Mouse (Mus musculus) frontal cortex, adult 2 months (tissue): Measurements from ENCODE around the gene Cox7a2l. TPM values are rescaled to one million over a fixed set of nuclear protein-coding genes. Genes with fewer than 3 reads are reported as not detected.
A peak's percentile ranks its signal among the peaks of the same experiment; 100 is the strongest.

Experiments used
- DNase-seq, 2 experiments: peaks; one replicate each; pipeline ENCODE4 v3.0.0; 2022; ENCODE audit warnings: low spot score in 1 of 2; ENCODE audit errors: extremely low spot score in 1 of 2
- polyA plus RNA-seq: library from polyadenylated mRNA; depleted of rRNA; stranded (reverse); fragments of >200 nt; gene quantifications from 2 replicates; pipeline ENCODE4 v1.2.3, GENCODE M21; 2012; rRNA removed

Gene Cox7a2l
- polyA plus RNA-seq = 258 and 285 TPM in 2 replicates

- DNase-seq = peak; percentile 79 to 82
Measured at GRCm38 (mm10) chr17:83517280-83518015, at the start of gene Cox7a2l. Gene Cox7a2l (minus strand): TSS chr17:83517330.

- DNase-seq = no peak
Measured at GRCm38 (mm10) chr17:83565506-83565905, 48.4 kb upstream of the Cox7a2l start.

- no peak for DNase-seq
Measured at GRCm38 (mm10) chr17:83564119-83564820, 47.1 kb upstream of the Cox7a2l start.

GRCm38 (mm10) chr17:83563703-83564111 lies 46.6 kb upstream of the Cox7a2l start:
- DNase-seq = peak in 1 of 2 experiments; percentile 65

- DNase-seq = no peak
Measured at GRCm38 (mm10) chr17:83562153-83563010, 45.3 kb upstream of the Cox7a2l start.

- no peak for DNase-seq
Measured at GRCm38 (mm10) chr17:83559081-83559480, 42.0 kb upstream of the Cox7a2l start.

GRCm38 (mm10) chr17:83555836-83556235 lies 38.7 kb upstream of the Cox7a2l start:
- DNase-seq = no peak

- DNase-seq = no peak
Measured at GRCm38 (mm10) chr17:83554997-83555396, 37.9 kb upstream of the Cox7a2l start.

- DNase-seq = peak in 1 of 2 experiments; percentile 34
Measured at GRCm38 (mm10) chr17:83548501-83549233, 31.5 kb upstream of the Cox7a2l start.

GRCm38 (mm10) chr17:83547145-83547544 lies 30.0 kb upstream of the Cox7a2l start:
- no peak for DNase-seq

GRCm38 (mm10) chr17:83545756-83546742 lies 28.9 kb upstream of the Cox7a2l start:
- DNase-seq = peak in 1 of 2 experiments; percentile 34

GRCm38 (mm10) chr17:83545259-83545658 lies 28.1 kb upstream of the Cox7a2l start:
- DNase-seq = no peak

- DNase-seq = peak in 1 of 2 experiments; percentile 51
Measured at GRCm38 (mm10) chr17:83542424-83542823, 25.3 kb upstream of the Cox7a2l start.

- no peak for DNase-seq
Measured at GRCm38 (mm10) chr17:83539262-83540037, 22.3 kb upstream of the Cox7a2l start.

- DNase-seq = no peak
Measured at GRCm38 (mm10) chr17:83538694-83539093, 21.6 kb upstream of the Cox7a2l start.

GRCm38 (mm10) chr17:83538141-83538540 lies 21.0 kb upstream of the Cox7a2l start:
- DNase-seq = no peak

- no peak for DNase-seq
Measured at GRCm38 (mm10) chr17:83533150-83533549, 16.0 kb upstream of the Cox7a2l start.

GRCm38 (mm10) chr17:83527651-83528381 lies 10.7 kb upstream of the Cox7a2l start:
- DNase-seq = no peak
